Mouse (Mus musculus): ENCODE results near the gene Ttll11. TPM values are rescaled to one million over a fixed set of nuclear protein-coding genes. Genes with fewer than 3 reads are reported as not detected.

The Ttll11 gene
- total RNA-seq, 2 experiments from 2014 or later, result 0.04 TPM; not detected in 1

- no peak for ATAC-seq (replicated peaks; ENCODE audit: poor library complexity)
These were observed 267.1 kb downstream of the Ttll11 start for GRCm38 (mm10) chr2:35712611-35713010.

- no peak for ATAC-seq (replicated peaks; ENCODE audit: poor library complexity)
These were observed 276.5 kb downstream of the Ttll11 start for GRCm38 (mm10) chr2:35703241-35703640.

DNA sequence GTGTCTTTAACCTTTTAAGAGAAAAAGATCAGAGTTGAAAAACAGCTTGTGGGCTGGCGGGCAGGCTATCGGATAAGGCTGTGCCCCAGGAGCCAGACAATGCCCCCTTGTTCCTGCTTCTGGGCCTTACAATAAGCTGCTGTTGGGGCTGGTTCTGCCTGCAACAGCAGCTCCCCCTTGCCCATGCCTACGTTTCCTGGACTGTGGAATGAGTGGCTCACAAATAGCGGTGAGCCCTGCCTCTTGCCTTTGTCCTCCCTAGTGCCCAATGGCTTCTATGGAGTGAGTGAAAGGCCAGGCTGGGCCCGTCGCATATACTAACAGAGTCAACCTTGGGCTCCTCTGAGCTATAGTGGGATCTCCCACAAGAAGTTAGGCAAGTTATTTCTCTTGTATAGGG, 277.1 kb downstream of the Ttll11 start:
- no peak for ATAC-seq (replicated peaks; ENCODE audit: poor library complexity)

GRCm38 (mm10) chr2:35702001-35702400, 277.7 kb downstream of the Ttll11 start:
- ATAC-seq (replicated peaks; ENCODE audit: poor library complexity), result no peak

Other genes starting within 250 kb of the Ttll11 start
- 85.0 and 100 TPM in 2 replicates for gene Ndufa8, start 69.5 kb upstream of the Ttll11 start, total RNA-seq (2015)
- gene Ndufa8, start 69.5 kb upstream of the Ttll11 start, total RNA-seq (2017), result 42.4 and 53.3 TPM in 2 replicates
- gene Morn5, start 69.5 kb upstream of the Ttll11 start, total RNA-seq (2015), result not detected in 2 replicates
- gene Morn5, start 69.5 kb upstream of the Ttll11 start, total RNA-seq (2017), result not detected in 2 replicates
- gene Lhx6, start 125.5 kb upstream of the Ttll11 start, total RNA-seq (2015), result not detected in 2 replicates
- gene Lhx6, start 125.5 kb upstream of the Ttll11 start, total RNA-seq (2017), result not detected in 2 replicates
- gene Mrrf, start 156.5 kb upstream of the Ttll11 start, total RNA-seq (2015), result 21.4 and 21.6 TPM in 2 replicates
- 23.5 and 24.4 TPM in 2 replicates for gene Mrrf, start 156.5 kb upstream of the Ttll11 start, total RNA-seq (2017)
- gene Rbm18, start 156.9 kb upstream of the Ttll11 start, total RNA-seq (2015), result 32.7 and 34.3 TPM in 2 replicates
- gene Rbm18, start 156.9 kb upstream of the Ttll11 start, total RNA-seq (2017), result 21.0 and 22.2 TPM in 2 replicates